Mouse (Mus musculus): ENCODE results near the gene Plvap. TPM values are rescaled to one million over a fixed set of nuclear protein-coding genes. Genes with fewer than 3 reads are reported as not detected.

The Plvap gene
- polyA plus RNA-seq, 1 experiment from 2014 or later: 58.0 TPM

DNA sequence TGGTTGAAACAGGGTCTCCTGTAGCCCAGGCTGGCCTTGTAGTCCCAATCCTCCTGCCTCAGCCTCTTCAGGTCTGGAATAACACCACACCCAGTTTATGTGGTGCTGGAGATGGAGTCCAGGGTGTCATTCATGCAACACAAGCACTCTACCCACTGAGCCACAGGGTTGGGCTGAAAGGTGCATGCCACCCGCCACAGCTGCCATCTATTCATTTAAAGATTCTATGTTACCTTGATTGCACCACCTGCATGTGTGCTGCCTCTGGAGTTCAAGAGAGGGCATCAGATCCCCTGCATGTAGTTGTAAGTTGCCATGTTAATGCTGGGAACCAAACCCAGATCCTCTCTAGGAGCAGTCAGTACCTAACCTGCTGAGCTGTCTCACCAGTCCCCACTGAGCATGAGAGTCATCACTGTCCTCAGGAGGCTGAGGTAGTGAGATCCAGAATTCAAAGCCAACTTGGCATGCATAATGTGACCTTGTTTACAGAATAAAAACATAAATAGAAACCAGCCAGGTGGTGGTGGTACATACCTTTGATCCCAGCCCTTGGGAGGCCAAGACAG lies 14.4 kb downstream of the Plvap start:
- DNase-seq (ENCODE audit: low spot score): no peak
- Histone ChIP-seq H3K36me3 (replicated peaks) (peaks cover 20% of the 10 kb centered on the region), H3K4me3 (no peak overlapping the region), H3K27ac (replicated peaks) (peak overlapping the region; percentile 77), H3K27me3 (replicated peaks; ENCODE audit: low read depth, poor library complexity, severe bottlenecking) (no peaks in the 10 kb centered on the region), H3K9me3 (no peaks in the 10 kb centered on the region), H3K4me1 (peaks cover 53% of the 10 kb centered on the region)
- 95% methylated on average over 1 of the region's 1 CpGs for WGBS

DNA sequence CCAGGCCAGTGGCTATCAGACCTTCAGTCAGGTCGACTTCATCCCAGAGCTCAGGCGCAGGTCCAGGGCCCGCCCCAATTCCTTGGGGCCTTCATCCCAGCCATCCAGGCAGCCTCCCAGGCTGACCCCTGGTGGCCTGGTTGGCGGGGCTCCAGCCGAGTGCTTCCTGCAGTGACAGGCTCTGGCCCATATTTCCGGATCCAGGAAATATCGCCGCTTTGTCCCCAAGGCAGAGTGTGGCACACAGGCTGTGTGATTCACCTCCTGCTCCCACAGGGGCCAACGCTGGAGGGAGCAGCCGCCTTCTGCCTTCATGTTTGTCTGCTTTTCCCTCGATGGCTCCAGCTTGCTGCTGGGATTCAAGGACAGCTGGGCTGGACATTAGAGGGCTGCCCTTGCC lies 15.1 kb downstream of the Plvap start:
- Histone ChIP-seq H3K27ac (replicated peaks) (peak overlapping the region; percentile 26), H3K9me3 (no peaks in the 10 kb centered on the region), H3K4me1 (peaks cover 53% of the 10 kb centered on the region), H3K27me3 (replicated peaks; ENCODE audit: low read depth, poor library complexity, severe bottlenecking) (no peaks in the 10 kb centered on the region), H3K4me3 (no peak overlapping the region), H3K36me3 (replicated peaks) (peaks cover 27% of the 10 kb centered on the region)
- WGBS: 22% methylated on average over 11 of the region's 11 CpGs
- DNase-seq (ENCODE audit: low spot score): peak; percentile 67

DNA sequence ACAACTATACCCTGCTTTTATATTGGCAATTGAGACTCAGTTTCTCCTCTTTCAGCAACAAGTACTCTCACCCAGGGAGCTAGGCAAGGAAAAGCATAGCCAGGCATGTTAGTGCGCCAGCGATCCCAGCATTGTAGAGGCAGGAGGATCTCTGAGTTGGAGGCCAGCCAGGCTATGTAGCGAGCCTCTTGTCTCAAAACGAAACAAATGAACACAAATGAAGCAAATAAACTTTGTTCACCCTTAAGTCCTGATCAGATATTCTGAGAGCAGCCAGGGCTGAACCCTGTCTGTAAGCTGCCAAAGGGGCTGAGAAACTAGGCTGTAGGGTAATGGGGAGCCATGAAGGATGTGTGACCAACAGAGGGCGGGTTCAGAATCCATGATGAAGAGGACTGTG lies 15.7 kb downstream of the Plvap start:
- no peaks in the 10 kb centered on the region for H3K9me3 ChIP-seq
- DNase-seq (ENCODE audit: low spot score): no peak
- peaks cover 34% of the 10 kb centered on the region for H3K36me3 ChIP-seq (replicated peaks)
- H3K4me3 ChIP-seq: no peak overlapping the region
- peak overlapping the region; percentile 26 for H3K27ac ChIP-seq (replicated peaks)
- no peaks in the 10 kb centered on the region for H3K27me3 ChIP-seq (replicated peaks; ENCODE audit: low read depth, poor library complexity, severe bottlenecking)
- 90% methylated on average over 5 of the region's 5 CpGs for WGBS
- peaks cover 53% of the 10 kb centered on the region for H3K4me1 ChIP-seq

DNA sequence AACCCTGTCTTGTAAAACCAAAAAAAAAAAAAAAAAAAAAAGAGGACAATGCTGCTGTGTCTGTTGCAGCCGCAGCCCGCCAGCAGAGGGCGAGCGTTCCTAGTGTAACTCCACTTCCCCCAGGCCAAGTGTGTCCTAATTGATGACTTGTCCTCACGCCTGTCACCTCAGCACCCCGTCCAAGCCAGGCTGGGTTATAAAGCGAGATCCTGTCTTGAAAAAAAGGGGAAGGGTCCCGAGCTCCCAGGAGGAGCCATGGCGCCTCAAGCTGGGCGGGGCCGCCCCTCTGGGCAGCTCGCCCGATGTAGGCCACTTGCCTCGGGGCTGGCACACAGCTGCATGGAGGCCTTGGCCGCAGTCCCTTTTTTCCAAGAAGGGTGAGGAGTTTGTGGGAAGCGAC lies 16.5 kb downstream of the Plvap start:
- DNase-seq (ENCODE audit: low spot score): peak; percentile 87
- no peak overlapping the region for H3K4me3 ChIP-seq
- H3K36me3 ChIP-seq (replicated peaks): peaks cover 41% of the 10 kb centered on the region
- WGBS: 25% methylated on average over 16 of the region's 16 CpGs
- peaks cover 51% of the 10 kb centered on the region for H3K4me1 ChIP-seq
- H3K27me3 ChIP-seq (replicated peaks; ENCODE audit: low read depth, poor library complexity, severe bottlenecking): no peaks in the 10 kb centered on the region
- H3K27ac ChIP-seq (replicated peaks): peak overlapping the region; percentile 35; the same call in 1 of the 2 replicates
- no peaks in the 10 kb centered on the region for H3K9me3 ChIP-seq

DNA sequence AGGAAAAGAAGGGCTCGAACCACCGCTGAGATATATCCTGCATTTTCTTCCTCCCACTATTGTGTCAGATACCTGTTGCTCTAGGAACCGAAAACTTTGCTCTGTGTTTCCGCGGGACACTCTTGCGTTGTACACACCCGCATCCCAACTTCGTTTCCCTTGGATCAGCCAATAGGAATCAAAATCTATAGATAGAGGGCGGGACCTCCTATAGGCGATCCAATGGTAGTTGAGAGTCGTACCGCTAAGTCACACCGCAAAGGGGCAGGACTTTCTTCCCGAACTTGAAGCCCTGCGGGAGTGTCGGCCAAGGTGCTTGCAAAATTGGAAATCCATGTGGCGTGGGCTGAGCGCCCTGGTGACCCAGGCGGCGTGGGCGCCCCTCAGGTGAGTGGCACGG lies 23.1 kb downstream of the Plvap start:
- H3K27ac ChIP-seq (replicated peaks): peak overlapping the region; percentile 87
- DNase-seq (ENCODE audit: low spot score): peak; percentile 89
- H3K27me3 ChIP-seq (replicated peaks; ENCODE audit: low read depth, poor library complexity, severe bottlenecking): no peaks in the 10 kb centered on the region
- peak overlapping the region; percentile 90 for H3K4me3 ChIP-seq
- whole genome bisulfite sequencing: under 1% methylated on average over 22 of the region's 22 CpGs
- H3K36me3 ChIP-seq (replicated peaks): peaks cover 48% of the 10 kb centered on the region
- H3K9me3 ChIP-seq: no peaks in the 10 kb centered on the region
- H3K4me1 ChIP-seq: peaks cover 51% of the 10 kb centered on the region

DNA sequence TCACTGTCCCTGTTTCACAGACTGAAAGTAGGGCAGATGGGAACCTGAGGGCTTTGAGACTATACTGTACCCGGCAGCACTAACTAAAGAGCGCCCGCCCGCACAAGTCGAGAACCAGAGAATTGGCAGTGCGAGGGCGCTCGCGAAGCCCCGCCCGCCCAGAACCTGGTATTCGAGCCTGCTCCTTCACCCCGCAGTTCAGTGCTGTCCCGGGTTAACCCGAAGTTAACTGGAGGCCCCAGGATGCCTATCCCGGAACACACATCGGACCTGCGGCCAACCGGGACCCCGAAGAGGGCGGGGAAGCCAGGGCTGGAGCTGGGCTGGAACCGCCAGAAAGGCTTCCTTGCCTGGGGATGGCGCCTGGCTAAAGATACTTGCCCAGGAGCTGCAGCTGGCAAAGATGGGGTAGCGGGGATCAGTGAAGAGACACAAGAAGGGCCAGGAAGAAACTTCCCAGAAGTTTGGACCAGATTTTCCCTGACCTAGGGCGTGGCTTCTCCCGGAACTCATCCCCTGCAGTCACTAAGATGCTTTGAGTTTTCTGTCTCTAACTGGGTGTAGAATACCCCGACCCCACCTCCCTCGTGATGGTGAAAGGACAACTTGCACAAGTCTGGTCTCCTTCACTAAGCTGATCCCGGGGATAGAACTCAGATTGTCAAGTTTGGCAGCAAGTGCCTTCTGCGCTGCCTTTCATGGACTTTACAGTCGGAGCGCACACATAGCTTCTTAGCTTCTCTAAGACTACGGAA lies 23.7 kb downstream of the Plvap start, which contains the start of gene Gtpbp3:
Gene Gtpbp3 (plus strand): TSS at position 413 of the 755 bp plus-strand sequence.
- peak within 1 kb of the TSS; percentile 90 for H3K4me3 ChIP-seq
- WGBS: under 1% methylated on average over 33 of the region's 33 CpGs
- no peaks in the 10 kb centered on the region for H3K27me3 ChIP-seq (replicated peaks; ENCODE audit: low read depth, poor library complexity, severe bottlenecking)
- peak within 1 kb of the TSS; percentile 87 for H3K27ac ChIP-seq (replicated peaks)
- H3K4me1 ChIP-seq: peaks cover 51% of the 10 kb centered on the region
- H3K36me3 ChIP-seq (replicated peaks): peaks cover 48% of the 10 kb centered on the region
- H3K9me3 ChIP-seq: no peaks in the 10 kb centered on the region
- DNase-seq (ENCODE audit: low spot score): peak; percentile 87

DNA sequence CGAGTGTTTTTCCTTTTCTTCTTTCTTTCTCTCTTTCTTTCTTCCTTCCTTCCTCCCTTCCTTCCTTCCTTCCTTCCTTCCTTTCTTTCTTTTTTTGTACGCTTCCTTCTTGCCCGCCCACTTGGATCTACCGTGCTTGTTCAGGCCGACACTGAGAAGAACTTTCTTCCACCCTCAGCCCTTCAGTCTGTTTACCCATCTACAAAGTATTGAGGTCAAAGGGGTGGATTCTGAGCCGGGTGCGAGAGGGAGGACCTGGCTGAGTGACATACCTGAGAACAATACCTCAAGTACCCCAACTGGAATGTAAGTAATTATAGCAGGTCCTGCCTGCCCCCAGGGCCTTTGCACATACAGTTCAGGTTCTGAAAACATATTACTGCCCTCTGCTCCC lies 25.4 kb downstream of the Plvap start:
- H3K36me3 ChIP-seq (replicated peaks): peaks cover 48% of the 10 kb centered on the region

DNA sequence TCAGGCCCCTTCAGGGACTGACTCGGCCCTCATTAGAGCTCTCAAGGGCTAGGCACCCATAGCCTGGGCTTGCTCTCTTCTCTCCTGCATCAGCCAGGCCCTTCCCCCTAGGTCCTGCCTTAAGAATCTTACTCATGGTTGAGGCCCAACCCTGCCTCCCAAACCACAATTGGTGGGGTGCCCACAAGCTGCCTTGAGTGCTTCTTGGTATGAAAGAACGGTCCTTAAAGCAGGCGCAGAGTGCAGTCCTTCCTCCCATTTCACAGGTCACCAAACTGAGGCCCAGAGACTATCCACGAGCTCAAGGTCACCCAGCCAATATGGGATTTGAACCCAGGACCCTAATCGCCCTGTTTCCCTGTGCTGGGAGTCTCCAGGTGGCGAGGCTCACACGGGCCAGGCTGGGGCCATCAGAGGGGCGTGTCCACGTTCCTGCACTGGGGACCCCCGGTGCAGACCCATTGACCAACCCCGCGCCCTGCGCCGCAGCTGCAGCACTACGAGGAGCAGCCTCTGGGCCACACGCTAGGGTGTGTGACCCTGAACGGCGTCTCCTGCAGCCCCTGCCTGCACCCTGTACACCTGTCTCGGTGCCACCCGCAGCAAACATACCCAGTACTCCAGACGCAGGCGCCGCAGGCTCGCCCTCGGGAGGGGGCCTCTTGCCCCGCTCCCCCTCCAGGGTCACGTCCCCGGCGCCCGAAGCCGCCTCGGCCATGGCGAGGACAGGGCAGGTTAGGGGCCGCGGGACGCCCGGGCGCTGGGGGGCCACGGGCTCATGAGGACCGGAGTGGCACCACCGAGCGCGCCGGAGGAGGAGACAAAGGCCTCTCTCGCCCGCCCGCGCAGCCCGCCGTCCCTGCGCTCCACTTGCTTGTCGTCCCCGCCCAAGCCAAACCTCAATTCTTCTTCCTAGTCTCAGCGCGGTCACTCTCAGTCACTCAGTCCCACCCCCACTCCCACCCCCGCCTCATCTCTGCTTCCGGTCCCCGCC lies 26.1 kb downstream of the Plvap start, which contains the start of gene Ano8:
Gene Ano8 (minus strand): TSS at position 822 of the 994 bp plus-strand sequence.
- peaks cover 19% of the 10 kb centered on the region for H3K27me3 ChIP-seq (replicated peaks; ENCODE audit: low read depth, poor library complexity, severe bottlenecking)
- peak; percentile 92 for DNase-seq (ENCODE audit: low spot score)
- WGBS: 5% methylated on average over 58 of the region's 58 CpGs
- peak within 1 kb of the TSS; percentile 97 for H3K27ac ChIP-seq (replicated peaks)
- no peaks in the 10 kb centered on the region for H3K9me3 ChIP-seq
- peaks cover 65% of the 10 kb centered on the region for H3K4me1 ChIP-seq
- H3K36me3 ChIP-seq (replicated peaks): peaks cover 48% of the 10 kb centered on the region
- peak within 1 kb of the TSS; percentile 92 for H3K4me3 ChIP-seq

More for the DNA sequence above, 25.4 kb downstream of the Plvap start:
- DNase-seq (ENCODE audit: low spot score): peak; percentile 42
- peaks cover 12% of the 10 kb centered on the region for H3K27me3 ChIP-seq (replicated peaks; ENCODE audit: low read depth, poor library complexity, severe bottlenecking)
- peaks cover 59% of the 10 kb centered on the region for H3K4me1 ChIP-seq
- WGBS: 19% methylated on average over 7 of the region's 7 CpGs
- H3K27ac ChIP-seq (replicated peaks): peak overlapping the region; percentile 97
- no peaks in the 10 kb centered on the region for H3K9me3 ChIP-seq
- H3K4me3 ChIP-seq: peak overlapping the region; percentile 92

DNA sequence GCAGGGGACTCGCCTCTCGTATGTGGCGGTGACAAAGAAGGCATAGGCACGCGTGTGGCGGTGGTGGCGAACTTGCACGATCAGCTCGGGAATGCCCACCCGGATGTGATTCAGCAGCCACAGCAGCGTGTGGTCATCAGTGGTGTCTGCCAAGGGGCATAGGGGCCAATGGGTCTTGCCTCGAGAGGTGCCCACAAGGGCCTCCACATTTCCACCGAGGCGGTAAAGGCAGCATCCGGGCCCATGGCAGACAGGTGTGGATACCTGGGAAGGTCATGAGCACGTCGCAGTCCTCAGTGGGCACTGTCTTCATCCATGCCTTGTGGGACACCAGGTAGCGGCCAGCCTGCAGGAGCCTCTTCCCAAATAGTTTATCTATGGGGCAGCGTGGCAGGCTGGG lies 26.8 kb downstream of the Plvap start:
- H3K27ac ChIP-seq (replicated peaks): peak overlapping the region; percentile 97; the same call in 1 of the 2 replicates
- no peak for DNase-seq (ENCODE audit: low spot score)
- H3K9me3 ChIP-seq: no peaks in the 10 kb centered on the region
- WGBS: 94% methylated on average over 19 of the region's 19 CpGs
- peaks cover 61% of the 10 kb centered on the region for H3K4me1 ChIP-seq
- H3K4me3 ChIP-seq: peak overlapping the region; percentile 92
- peaks cover 21% of the 10 kb centered on the region for H3K27me3 ChIP-seq (replicated peaks; ENCODE audit: low read depth, poor library complexity, severe bottlenecking)
- H3K36me3 ChIP-seq (replicated peaks): peaks cover 50% of the 10 kb centered on the region

DNA sequence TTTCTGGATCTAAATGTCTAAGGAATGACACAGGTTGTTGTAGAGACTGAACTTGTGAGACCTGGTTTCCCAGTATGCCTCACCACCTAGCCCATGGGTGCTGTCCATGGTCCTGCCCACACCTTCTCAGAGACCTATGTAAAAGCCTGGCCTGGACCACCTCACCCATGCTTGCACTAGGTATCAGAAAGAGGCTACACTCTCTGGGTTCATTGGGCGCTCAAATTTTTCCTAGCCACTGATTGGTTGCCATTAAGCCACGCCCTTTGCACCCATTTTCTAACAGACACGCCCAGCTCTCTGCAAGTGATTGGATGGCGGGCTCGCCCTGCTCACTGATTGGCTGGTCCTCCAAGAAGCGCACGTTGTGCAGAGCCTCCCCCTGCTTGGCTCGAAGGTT lies 27.6 kb downstream of the Plvap start:
- peak; percentile 78 for DNase-seq (ENCODE audit: low spot score)
- 46% methylated on average over 8 of the region's 8 CpGs for WGBS

DNA sequence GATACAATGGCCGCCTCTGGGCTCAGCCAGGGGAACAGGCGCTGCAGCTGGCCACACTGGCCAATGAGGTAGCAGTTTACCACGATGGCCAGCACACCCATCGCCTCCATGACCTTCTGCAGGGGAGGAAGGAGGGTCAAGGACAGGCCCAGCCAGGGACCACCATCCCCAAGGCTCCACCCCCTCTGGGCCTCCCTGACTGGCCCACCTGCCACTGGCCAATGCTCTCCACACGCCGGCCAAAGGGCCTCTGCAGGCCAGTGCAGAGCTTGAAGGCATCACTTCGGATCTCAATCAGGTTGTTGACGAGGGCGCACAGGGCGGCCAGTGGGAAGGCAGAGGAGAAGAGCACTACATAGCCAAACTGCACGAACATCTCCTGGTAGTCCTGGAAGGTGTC lies 32.6 kb downstream of the Plvap start:
- H3K4me1 ChIP-seq: peaks cover 41% of the 10 kb centered on the region
- H3K36me3 ChIP-seq (replicated peaks): peaks cover 82% of the 10 kb centered on the region
- H3K27me3 ChIP-seq (replicated peaks; ENCODE audit: low read depth, poor library complexity, severe bottlenecking): peaks cover 41% of the 10 kb centered on the region
- no peak overlapping the region for H3K27ac ChIP-seq (replicated peaks)
- peak overlapping the region; percentile 18; the same call in 1 of the 2 replicates for H3K4me3 ChIP-seq
- no peaks in the 10 kb centered on the region for H3K9me3 ChIP-seq
- no peak for DNase-seq (ENCODE audit: low spot score)
- WGBS: 93% methylated on average over 11 of the region's 11 CpGs

More for the DNA sequence above, 27.6 kb downstream of the Plvap start:
- Histone ChIP-seq H3K27me3 (replicated peaks; ENCODE audit: low read depth, poor library complexity, severe bottlenecking) (peaks cover 26% of the 10 kb centered on the region), H3K4me3 (peak overlapping the region; percentile 92), H3K27ac (replicated peaks) (no peak overlapping the region), H3K36me3 (replicated peaks) (peaks cover 58% of the 10 kb centered on the region), H3K4me1 (peaks cover 52% of the 10 kb centered on the region), H3K9me3 (no peaks in the 10 kb centered on the region)

All from embryonic facial prominence, embryonic 10.5 days (tissue).